Mouse (Mus musculus) embryonic fibroblast, embryonic 13.5 days (primary cell): ENCODE results near the gene Gm43738.

Experiments used
- CTCF ChIP-seq: IDR thresholded peaks from 2 replicates; pipeline ENCODE4 v1.5.1; 2011; ENCODE audit warnings: mild to moderate bottlenecking, control low read depth, low read length, moderate library complexity, borderline replicate concordance; ENCODE audit not compliant: insufficient read depth
- POLR2A ChIP-seq: IDR thresholded peaks from 2 replicates; pipeline ENCODE4 v1.6.1; 2011; ENCODE audit warnings: low read depth, mild to moderate bottlenecking, control low read depth, low read length, moderate library complexity

- TF ChIP-seq CTCF (no peak), POLR2A (no peak)
These were observed at the start of gene Gm43738 for GRCm38 (mm10) chr3:89100811-89101210.
